Mouse (Mus musculus) ES-Bruce4 (cell line): ENCODE data around the gene Zfp687. TPM values are rescaled to one million over a fixed set of nuclear protein-coding genes. Genes with fewer than 3 reads are reported as not detected.

Experiments
- H3K27ac ChIP-seq: 2 replicates; pipeline ENCODE4 v1.5.1; 2012; ENCODE audit warnings: low read length, inconsistent platforms; ENCODE audit not compliant: insufficient read depth
- H3K27me3 ChIP-seq: 2 replicates; pipeline ENCODE4 v1.6.1; 2012; ENCODE audit warnings: mild to moderate bottlenecking, low read length, inconsistent platforms; ENCODE audit not compliant: control insufficient read depth, poor library complexity, insufficient read depth, severe bottlenecking
- H3K36me3 ChIP-seq: 2 replicates; pipeline ENCODE4 v1.6.1; 2012; ENCODE audit warnings: inconsistent platforms, mild to moderate bottlenecking, low read length, moderate library complexity; ENCODE audit not compliant: control insufficient read depth, poor library complexity, insufficient read depth, severe bottlenecking
- H3K4me1 ChIP-seq: one replicate; pipeline ENCODE4 v1.8.1; 2011; ENCODE audit warnings: low read length; ENCODE audit not compliant: control insufficient read depth, insufficient read depth
- H3K4me3 ChIP-seq: 2 replicates; pipeline ENCODE4 v1.5.1; 2011; ENCODE audit warnings: low read depth, mild to moderate bottlenecking, low read length
- H3K9ac ChIP-seq: 2 replicates; pipeline ENCODE4 v1.6.1; 2012; ENCODE audit warnings: low read depth, mild to moderate bottlenecking, inconsistent platforms; ENCODE audit not compliant: poor library complexity, severe bottlenecking
- H3K9me3 ChIP-seq: replicated peaks from 2 replicates; pipeline ENCODE4 v1.6.1; 2012; ENCODE audit warnings: mild to moderate bottlenecking, low read length, inconsistent platforms; ENCODE audit not compliant: control insufficient read depth, poor library complexity, insufficient read depth, severe bottlenecking
- CTCF ChIP-seq: IDR thresholded peaks from one replicate; pipeline ENCODE4 v1.8.1; 2011; ENCODE audit warnings: low read depth, low read length
- EP300 ChIP-seq: IDR thresholded peaks from 2 replicates; pipeline ENCODE4 v1.6.1; 2011; ENCODE audit warnings: low read depth, low read length; ENCODE audit not compliant: insufficient read depth
- POLR2A ChIP-seq: IDR thresholded peaks from one replicate; pipeline ENCODE4 v1.8.1; 2011; ENCODE audit warnings: low read length; ENCODE audit not compliant: insufficient read depth
- polyA plus RNA-seq: library from polyadenylated mRNA; stranded (reverse); fragments of >200 nt; gene quantifications from 2 replicates; pipeline ENCODE4 v1.2.4, GENCODE M21; 2011; ENCODE audit warnings: low read depth; ENCODE audit not compliant: missing spikeins, insufficient read depth, insufficient read length

The Zfp687 gene
- 37.7 and 56.5 TPM in 2 replicates for polyA plus RNA-seq

DNA sequence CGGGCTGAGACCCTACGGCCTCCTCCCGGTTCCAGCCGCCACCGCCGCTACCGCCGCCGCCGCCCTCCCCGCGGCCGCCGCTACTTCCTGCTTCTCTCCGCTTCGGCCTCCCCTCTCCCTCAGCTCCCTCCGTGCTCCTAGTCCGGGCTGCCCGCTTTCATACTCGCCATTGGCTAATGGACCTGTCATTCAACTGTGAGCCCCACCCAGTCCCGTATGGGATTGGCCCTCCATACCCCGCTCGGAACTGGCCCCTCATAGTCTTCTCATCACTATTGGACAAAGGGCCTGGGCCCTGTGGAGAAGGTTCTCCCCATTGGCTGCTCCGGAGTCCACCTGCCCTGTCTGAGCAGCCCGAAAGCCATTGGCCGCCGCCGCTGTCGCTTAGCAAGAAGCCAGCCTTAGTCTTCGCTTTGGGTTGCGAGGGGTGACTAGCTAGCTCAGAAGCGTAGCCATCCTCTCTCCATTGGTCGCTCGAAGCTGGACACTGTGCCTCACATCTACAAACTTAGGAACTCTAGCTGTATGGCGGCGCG is at the start of gene Zfp687:
Zfp687 (minus strand) TSS at position 112 of the 536 bp plus-strand sequence.
- H3K9ac ChIP-seq: peak within 1 kb of the TSS; percentile 70
- no peaks in the 10 kb centered on the region for H3K4me1 ChIP-seq
- peak within 1 kb of the TSS; percentile 91 for H3K4me3 ChIP-seq
- H3K27me3 ChIP-seq: no peaks in the 10 kb centered on the region
- TF ChIP-seq POLR2A (peak; percentile 92), CTCF (no peak), EP300 (no peak)
- H3K27ac ChIP-seq: peak within 1 kb of the TSS; percentile 91
- no peaks in the 10 kb centered on the region for H3K9me3 ChIP-seq
- peaks cover 15% of the 10 kb centered on the region for H3K36me3 ChIP-seq

DNA sequence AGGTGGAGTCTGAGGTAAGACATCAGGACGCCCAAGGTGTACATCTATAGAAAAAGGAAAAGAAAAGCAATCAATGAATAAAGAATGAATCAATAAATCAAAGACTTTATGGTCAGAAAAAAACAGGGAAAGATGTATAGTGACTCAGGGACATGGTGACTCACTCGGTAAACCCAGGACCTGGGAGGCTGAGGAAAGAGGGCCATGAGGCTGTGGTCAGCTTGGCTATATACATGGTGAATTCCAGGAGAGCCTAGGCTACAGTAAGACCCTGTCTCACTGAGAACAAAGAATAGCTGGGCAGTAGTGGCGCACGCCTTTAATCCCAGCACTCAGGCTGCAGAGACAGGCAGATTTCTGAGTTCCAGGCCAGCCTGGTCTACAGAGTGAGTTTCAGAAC is 48.5 kb upstream of the Zfp687 start:
- H3K36me3 ChIP-seq: peaks cover 64% of the 10 kb centered on the region
- TF ChIP-seq CTCF: no peak
- TF ChIP-seq EP300: no peak
- TF ChIP-seq POLR2A: no peak

DNA sequence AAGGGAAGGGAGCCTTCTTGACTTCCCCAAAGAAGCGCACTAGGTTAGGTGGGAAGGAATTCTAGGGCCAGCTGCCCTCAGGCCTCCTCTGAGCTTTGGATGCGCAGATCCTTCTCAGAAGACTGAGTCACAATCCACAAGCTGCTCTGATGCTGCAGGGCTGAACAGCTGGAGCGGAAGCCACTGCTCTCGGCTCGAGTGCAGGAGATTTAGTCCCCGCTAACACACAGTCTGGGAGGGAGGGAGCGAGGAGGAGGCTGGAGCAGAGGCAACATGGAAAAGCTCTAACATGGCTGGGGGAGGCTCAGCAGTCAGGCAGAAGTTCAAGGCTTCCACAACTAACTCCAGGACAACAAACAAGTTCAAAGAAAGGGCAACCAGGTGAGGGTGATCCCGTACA is 42.8 kb upstream of the Zfp687 start:
- no peak overlapping the region for H3K9ac ChIP-seq
- H3K4me1 ChIP-seq: peaks cover 2% of the 10 kb centered on the region
- TF ChIP-seq EP300: no peak
- no peak for TF ChIP-seq POLR2A
- TF ChIP-seq CTCF: no peak
- H3K9me3 ChIP-seq: no peaks in the 10 kb centered on the region
- no peaks in the 10 kb centered on the region for H3K27me3 ChIP-seq
- no peak overlapping the region for H3K4me3 ChIP-seq
- H3K36me3 ChIP-seq: peaks cover 28% of the 10 kb centered on the region
- no peak overlapping the region for H3K27ac ChIP-seq

More for the DNA sequence above, 48.5 kb upstream of the Zfp687 start:
- Histone ChIP-seq H3K4me3 (no peak overlapping the region), H3K9ac (no peak overlapping the region), H3K27ac (no peak overlapping the region), H3K4me1 (peaks cover 2% of the 10 kb centered on the region), H3K27me3 (no peaks in the 10 kb centered on the region), H3K9me3 (no peaks in the 10 kb centered on the region)

DNA sequence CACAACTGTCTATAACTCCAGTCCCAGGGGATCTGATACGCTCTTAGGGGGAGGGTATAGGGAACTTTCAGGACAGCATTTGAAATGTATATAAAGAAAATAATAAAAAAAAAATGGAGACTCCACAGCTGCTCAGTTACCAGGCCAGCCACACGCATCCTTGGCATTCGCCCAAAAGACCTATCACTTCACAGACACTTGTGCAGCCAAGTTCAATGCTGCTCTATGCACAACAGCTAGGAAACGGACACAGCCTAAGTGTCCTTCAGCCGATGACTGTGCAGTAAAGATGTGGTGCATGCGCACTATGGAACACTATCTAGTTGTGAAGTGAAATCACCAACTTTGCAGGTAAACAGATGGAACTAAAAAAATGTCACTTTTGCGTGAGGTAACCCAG is 41.0 kb upstream of the Zfp687 start:
- no peak overlapping the region for H3K9ac ChIP-seq
- H3K27me3 ChIP-seq: no peaks in the 10 kb centered on the region
- H3K36me3 ChIP-seq: peaks cover 17% of the 10 kb centered on the region
- peaks cover 2% of the 10 kb centered on the region for H3K4me1 ChIP-seq
- H3K9me3 ChIP-seq: no peaks in the 10 kb centered on the region
- H3K27ac ChIP-seq: no peak overlapping the region
- TF ChIP-seq POLR2A (no peak), CTCF (no peak), EP300 (no peak)
- no peak overlapping the region for H3K4me3 ChIP-seq

DNA sequence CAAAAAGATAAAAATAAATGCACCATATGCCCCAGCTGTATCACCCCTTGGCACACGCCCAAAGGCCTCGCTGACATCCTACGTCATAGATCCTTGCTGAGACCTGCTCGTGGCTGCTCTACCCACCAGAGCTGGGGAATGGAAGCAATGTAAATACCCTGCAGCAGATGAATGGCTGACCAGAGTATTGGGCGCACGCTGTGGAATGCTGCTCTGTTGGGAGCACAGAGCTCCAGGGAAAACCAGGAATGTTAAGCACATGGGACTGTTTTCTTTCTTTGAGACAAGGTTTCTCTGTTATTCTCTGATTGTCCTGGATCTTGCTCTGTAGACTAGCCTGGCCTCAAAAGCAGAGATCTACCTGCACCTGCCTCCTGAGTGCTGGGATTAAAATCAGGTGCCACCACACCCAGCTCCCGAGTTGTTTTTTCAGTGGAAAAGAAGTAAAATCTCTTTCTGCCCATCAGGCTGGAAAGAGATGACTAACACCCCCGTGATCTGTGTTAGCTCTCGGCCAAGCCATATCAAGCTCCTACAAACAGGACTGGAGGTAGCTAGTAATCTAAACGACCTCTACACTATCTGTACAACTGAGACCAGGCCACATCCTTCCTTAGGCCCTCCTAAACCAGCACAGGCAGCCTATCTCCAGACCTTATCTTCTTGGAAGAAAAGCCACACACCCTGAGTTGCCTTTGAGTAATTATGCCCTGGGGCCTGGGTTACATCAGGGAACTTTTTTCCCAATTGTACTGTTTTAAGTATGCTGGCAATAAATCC is 39.4 kb upstream of the Zfp687 start:
- TF ChIP-seq POLR2A (no peak), EP300 (no peak)
- peak overlapping the region; percentile 33; the same call in 1 of the 2 replicates for H3K27ac ChIP-seq
- H3K4me3 ChIP-seq: no peak overlapping the region
- H3K36me3 ChIP-seq: peaks cover 8% of the 10 kb centered on the region
- no peaks in the 10 kb centered on the region for H3K27me3 ChIP-seq
- no peak overlapping the region for H3K9ac ChIP-seq
- no peaks in the 10 kb centered on the region for H3K9me3 ChIP-seq
- H3K4me1 ChIP-seq: peaks cover 2% of the 10 kb centered on the region

DNA sequence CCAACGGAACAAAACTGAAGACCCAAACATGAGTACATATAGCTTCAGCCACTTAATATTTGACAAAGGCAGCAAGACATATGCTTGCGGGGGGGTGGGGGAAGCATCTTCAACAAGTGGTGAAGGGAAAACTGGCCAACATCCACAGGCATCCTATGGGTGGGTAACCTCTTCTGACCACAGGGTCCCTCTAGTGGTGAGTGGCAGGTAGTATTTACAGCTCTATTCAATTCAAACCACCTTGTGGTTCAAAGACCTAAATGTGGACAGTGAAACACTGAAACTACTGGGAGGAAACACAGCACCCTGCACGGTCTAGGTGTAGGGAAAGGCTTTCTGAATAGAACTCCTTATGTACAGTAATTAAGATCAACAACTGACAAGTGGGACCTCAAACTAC is 38.5 kb upstream of the Zfp687 start:
- TF ChIP-seq POLR2A (no peak), CTCF (peak; percentile 51), EP300 (no peak)
- H3K9me3 ChIP-seq: no peaks in the 10 kb centered on the region

More for the DNA sequence above, 38.5 kb upstream of the Zfp687 start:
- H3K36me3 ChIP-seq: peaks cover under 1% of the 10 kb centered on the region; the same call in 1 of the 2 replicates
- no peak overlapping the region for H3K9ac ChIP-seq
- H3K27ac ChIP-seq: no peak overlapping the region
- H3K4me1 ChIP-seq: peaks cover under 1% of the 10 kb centered on the region
- no peak overlapping the region for H3K4me3 ChIP-seq
- H3K27me3 ChIP-seq: no peaks in the 10 kb centered on the region
